Mouse (Mus musculus) cerebellum, adult 11 months (tissue): ENCODE measurements around the gene Ckap5.

Experiments used
- DNase-seq: peaks from one replicate; pipeline ENCODE4 v3.0.0; 2022

Ckap5 gene

GRCm38 (mm10) chr2:91628171-91628570, 101.6 kb downstream of the Ckap5 start:
- no peak for DNase-seq

- no peak for DNase-seq
Observed at GRCm38 (mm10) chr2:91629682-91630081, 103.1 kb downstream of the Ckap5 start.

- DNase-seq: no peak
Observed at GRCm38 (mm10) chr2:91630384-91630783, 103.8 kb downstream of the Ckap5 start.

- no peak for DNase-seq
Observed at GRCm38 (mm10) chr2:91631826-91632225, 105.3 kb downstream of the Ckap5 start.

GRCm38 (mm10) chr2:91632316-91632715, 105.8 kb downstream of the Ckap5 start:
- DNase-seq: no peak

- no peak for DNase-seq
Observed at GRCm38 (mm10) chr2:91633334-91633977, 106.9 kb downstream of the Ckap5 start.

- peak; percentile 32 for DNase-seq
Observed at GRCm38 (mm10) chr2:91634841-91635240, 108.3 kb downstream of the Ckap5 start.

- no peak for DNase-seq
Observed at GRCm38 (mm10) chr2:91635486-91635885, 108.9 kb downstream of the Ckap5 start.

GRCm38 (mm10) chr2:91636229-91636628, 109.7 kb downstream of the Ckap5 start, which contains the start of gene F2:
Gene F2, minus strand, starts transcription at chr2:91636414.
- DNase-seq: no peak

- no peak for DNase-seq
Observed at GRCm38 (mm10) chr2:91636727-91637338, 110.3 kb downstream of the Ckap5 start.

GRCm38 (mm10) chr2:91638931-91639330, 112.4 kb downstream of the Ckap5 start:
- DNase-seq: no peak

GRCm38 (mm10) chr2:91642825-91643415, 116.4 kb downstream of the Ckap5 start:
- no peak for DNase-seq

- no peak for DNase-seq
Observed at GRCm38 (mm10) chr2:91644021-91644420, 117.5 kb downstream of the Ckap5 start.

- no peak for DNase-seq
Observed at GRCm38 (mm10) chr2:91645354-91645753, 118.8 kb downstream of the Ckap5 start.

- DNase-seq: no peak
Observed at GRCm38 (mm10) chr2:91645811-91646210, 119.2 kb downstream of the Ckap5 start.

- DNase-seq: peak; percentile 43
Observed at GRCm38 (mm10) chr2:91646733-91647132, 120.2 kb downstream of the Ckap5 start.

GRCm38 (mm10) chr2:91649152-91649551, 122.6 kb downstream of the Ckap5 start:
- peak; percentile 20 for DNase-seq

- peak; percentile 95 for DNase-seq
Observed at GRCm38 (mm10) chr2:91649553-91650359, 123.2 kb downstream of the Ckap5 start, which contains the start of the genes Zfp408 and Arhgap1. Gene Zfp408, minus strand, starts transcription at chr2:91649791. Gene Arhgap1, plus strand, starts transcription at chr2:91649860.

- DNase-seq: no peak
Observed at GRCm38 (mm10) chr2:91650360-91650995, 123.9 kb downstream of the Ckap5 start.

GRCm38 (mm10) chr2:91651458-91652258, 125.1 kb downstream of the Ckap5 start:
- DNase-seq: no peak

- no peak for DNase-seq
Observed at GRCm38 (mm10) chr2:91652863-91653262, 126.3 kb downstream of the Ckap5 start.

- DNase-seq: no peak
Observed at GRCm38 (mm10) chr2:91655388-91655787, 128.8 kb downstream of the Ckap5 start.
